Mouse (Mus musculus) left cerebral cortex, adult 9 months (tissue): ENCODE measurements around the gene Mn1.

ENCODE experiments used
- DNase-seq, 2 experiments: peaks; one replicate each; pipeline ENCODE4 v3.0.0; 2022; ENCODE audit warnings: low spot score in 2 of 2

Mn1 gene

GRCm38 (mm10) chr5:111476141-111476540, 59.0 kb downstream of the Mn1 start:
- no peak for DNase-seq

- DNase-seq: no peak
Observed at GRCm38 (mm10) chr5:111485907-111486306, 68.7 kb downstream of the Mn1 start.

- peak in 1 of 2 experiments; percentile 40 for DNase-seq
Observed at GRCm38 (mm10) chr5:111489022-111489616, 72.0 kb downstream of the Mn1 start.

GRCm38 (mm10) chr5:111490599-111490998, 73.4 kb downstream of the Mn1 start:
- DNase-seq: no peak

- no peak for DNase-seq
Observed at GRCm38 (mm10) chr5:111491485-111491884, 74.3 kb downstream of the Mn1 start.

GRCm38 (mm10) chr5:111500036-111500435, 82.9 kb downstream of the Mn1 start:
- no peak for DNase-seq

- DNase-seq: no peak
Observed at GRCm38 (mm10) chr5:111501691-111502441, 84.7 kb downstream of the Mn1 start.

GRCm38 (mm10) chr5:111505241-111505640, 88.1 kb downstream of the Mn1 start:
- DNase-seq: no peak

- DNase-seq: no peak
Observed at GRCm38 (mm10) chr5:111505824-111506223, 88.7 kb downstream of the Mn1 start.

- no peak for DNase-seq
Observed at GRCm38 (mm10) chr5:111506410-111506809, 89.2 kb downstream of the Mn1 start.
